Mouse (Mus musculus) small intestine, adult 2 months (tissue): ENCODE data around the gene Phf3. TPM values are rescaled to one million over a fixed set of nuclear protein-coding genes. Genes with fewer than 3 reads are reported as not detected.

Experiments
- H3K27ac ChIP-seq: fragments of 200-500 bp; 2 replicates; pipeline ENCODE4 v1.5.1; 2012; ENCODE audit warnings: low read depth, low read length, control low read depth, inconsistent platforms; ENCODE audit not compliant: insufficient read depth
- H3K27me3 ChIP-seq: fragments of 200-500 bp; 2 replicates; pipeline ENCODE4 v1.6.1; 2012; ENCODE audit warnings: mild to moderate bottlenecking, moderate library complexity, low read length, inconsistent platforms; ENCODE audit not compliant: control insufficient read depth, insufficient read depth
- H3K36me3 ChIP-seq: fragments of 200-500 bp; 2 replicates; pipeline ENCODE4 v1.6.1; 2012; ENCODE audit warnings: mild to moderate bottlenecking, low read length, control low read depth, inconsistent platforms; ENCODE audit not compliant: control insufficient read depth, insufficient read depth
- H3K4me1 ChIP-seq: fragments of 200-500 bp; 2 replicates; pipeline ENCODE4 v1.6.1; 2012; ENCODE audit warnings: low read length, inconsistent platforms, mixed read lengths; ENCODE audit not compliant: control insufficient read depth, insufficient read depth, insufficient read length
- H3K4me3 ChIP-seq: fragments of 200-500 bp; 2 replicates; pipeline ENCODE4 v1.5.1; 2012; ENCODE audit warnings: low read depth, mild to moderate bottlenecking, control low read depth, inconsistent platforms, low read length, moderate library complexity
- CTCF ChIP-seq: fragments of 200-500 bp; IDR thresholded peaks from 2 replicates; pipeline ENCODE4 v1.5.1; 2012; ENCODE audit warnings: low read depth, mild to moderate bottlenecking, control low read depth, inconsistent platforms, low read length, moderate library complexity, mixed read lengths; ENCODE audit not compliant: insufficient replicate concordance, insufficient read length; ENCODE audit errors: extremely low read depth
- POLR2A ChIP-seq: fragments of 200-500 bp; IDR thresholded peaks from 2 replicates; pipeline ENCODE4 v1.6.1; 2012; ENCODE audit warnings: low read depth, mild to moderate bottlenecking, control low read depth, inconsistent platforms, low read length, moderate library complexity
- WGBS: fragments of 180-500 bp; shearing (Covaris S2); methylation state at CpG from one replicate; pipeline ENCODE4 v1.1.7; 2018; 5-methylcytosine and 5-hydroxymethylcytosine counted together
- polyA plus RNA-seq: library from polyadenylated mRNA; depleted of rRNA; stranded (reverse); fragments of >200 nt; gene quantifications from 2 replicates; pipeline ENCODE4 v1.2.3, GENCODE M21; 2012; rRNA removed

Gene Phf3
- 12.0 and 36.1 TPM in 2 replicates for polyA plus RNA-seq

DNA sequence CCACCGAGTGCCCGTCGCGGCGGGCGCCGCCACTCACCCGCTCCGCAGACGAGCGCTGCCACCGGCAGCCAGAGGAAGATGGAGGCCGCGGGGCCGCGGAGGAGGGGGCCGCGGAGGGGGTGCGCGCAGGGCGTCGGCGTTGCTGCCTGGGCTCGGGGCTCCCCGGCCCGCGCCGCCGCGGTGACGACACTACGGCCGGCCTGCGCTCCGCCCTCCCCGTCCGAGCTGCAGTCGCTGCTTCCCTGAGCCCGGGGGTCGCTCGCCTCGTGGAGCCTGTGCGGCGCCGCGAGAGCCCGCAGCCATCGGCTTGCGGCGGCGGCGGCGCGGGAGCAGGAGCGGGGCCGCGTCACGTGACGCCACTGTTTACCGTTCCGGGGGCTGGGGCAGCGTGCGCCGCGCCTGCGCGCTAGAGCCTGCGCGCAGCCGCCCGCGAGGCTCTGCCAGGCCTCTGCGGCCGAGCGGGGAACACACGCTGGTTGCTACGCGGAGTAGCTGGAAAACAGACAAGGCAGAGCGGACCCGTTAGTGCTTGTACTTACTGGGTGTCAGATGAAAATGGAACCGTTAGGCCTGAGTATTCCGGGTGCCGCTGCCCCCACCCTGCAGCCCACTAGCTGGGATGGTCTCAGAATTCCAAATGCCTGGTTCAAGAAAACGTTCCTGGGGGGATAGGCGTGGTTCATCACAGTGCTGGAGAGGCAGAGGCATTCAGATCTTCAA, at the start of gene Phf3:
Gene Phf3, minus strand, starts transcription at position 381 of the 720 bp plus-strand sequence.
- H3K4me1 ChIP-seq: no peaks in the 10 kb centered on the region
- TF ChIP-seq CTCF (no peak), POLR2A (peak; percentile 46; the same call in 1 of the 2 replicates)
- H3K27me3 ChIP-seq: no peaks in the 10 kb centered on the region
- peak within 1 kb of the TSS; percentile 81 for H3K27ac ChIP-seq
- H3K36me3 ChIP-seq: no peaks in the 10 kb centered on the region
- WGBS: under 1% methylated on average over 84 of the region's 85 CpGs
- peak within 1 kb of the TSS; percentile 95 for H3K4me3 ChIP-seq

- Histone ChIP-seq H3K4me3 (no peak overlapping the region), H3K4me1 (no peaks in the 10 kb centered on the region), H3K27me3 (no peaks in the 10 kb centered on the region), H3K36me3 (no peaks in the 10 kb centered on the region), H3K27ac (no peak overlapping the region)
- TF ChIP-seq CTCF (no peak), POLR2A (no peak)
- WGBS: 93% methylated on average over 3 of the region's 3 CpGs
Observed at GRCm38 (mm10) chr1:30922237-30922636, 48.5 kb upstream of the Phf3 start.

DNA sequence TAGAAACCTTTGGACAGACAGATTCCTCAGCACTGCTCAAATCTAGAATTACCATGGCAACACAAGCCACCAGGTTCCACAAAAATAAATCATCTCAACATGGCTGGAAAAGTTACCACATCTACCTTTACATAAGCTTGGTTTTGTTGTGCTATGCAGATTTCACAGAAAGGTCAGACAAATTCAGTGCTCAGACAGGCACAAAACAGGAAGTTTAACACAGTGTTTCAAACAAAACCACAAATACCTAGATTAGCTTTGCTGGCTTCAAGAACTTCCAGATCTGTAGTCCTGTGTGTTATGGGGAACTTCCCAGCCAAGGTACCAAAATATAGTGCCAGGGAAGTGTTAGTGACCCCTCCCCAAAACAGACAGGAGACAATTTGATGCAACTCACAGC, 47.5 kb upstream of the Phf3 start:
- Histone ChIP-seq H3K36me3 (no peaks in the 10 kb centered on the region), H3K27me3 (no peaks in the 10 kb centered on the region), H3K4me3 (no peak overlapping the region), H3K4me1 (no peaks in the 10 kb centered on the region), H3K27ac (no peak overlapping the region)
- TF ChIP-seq POLR2A (no peak), CTCF (no peak)

DNA sequence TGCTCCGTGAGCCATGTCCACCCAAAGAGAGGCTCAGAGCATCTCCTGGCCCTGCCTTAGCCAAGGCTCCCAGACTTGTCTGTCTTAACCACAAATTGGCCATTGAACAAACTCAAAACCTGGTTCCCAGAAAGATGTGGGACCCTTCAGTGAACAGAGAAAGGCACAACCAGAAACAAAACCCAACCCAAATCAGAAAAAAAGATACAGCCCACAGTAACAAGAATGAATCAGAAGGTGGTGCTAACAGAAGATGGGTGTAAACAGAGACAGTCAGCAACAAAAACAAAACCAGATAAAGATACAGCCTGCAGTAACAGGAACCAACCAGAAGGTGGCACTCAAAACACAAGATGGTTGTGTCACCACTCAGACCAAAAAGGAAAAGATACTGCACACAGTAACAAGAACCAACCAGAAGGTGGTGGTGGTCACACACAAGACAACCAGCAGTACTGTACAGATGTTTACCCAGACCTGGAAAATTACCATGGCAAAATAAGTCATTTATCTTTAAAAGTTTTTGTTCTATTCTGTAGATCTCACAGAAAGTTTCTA, 47.0 kb upstream of the Phf3 start:
- WGBS: 88% methylated on average over 1 of the region's 1 CpGs
- Histone ChIP-seq H3K27me3 (no peaks in the 10 kb centered on the region), H3K4me3 (no peak overlapping the region), H3K36me3 (no peaks in the 10 kb centered on the region), H3K4me1 (no peaks in the 10 kb centered on the region), H3K27ac (no peak overlapping the region)
- no peak for TF ChIP-seq POLR2A
- no peak for TF ChIP-seq CTCF

GRCm38 (mm10) chr1:30910172-30910571, 36.5 kb upstream of the Phf3 start:
- Histone ChIP-seq H3K36me3 (no peaks in the 10 kb centered on the region), H3K27ac (no peak overlapping the region), H3K27me3 (no peaks in the 10 kb centered on the region), H3K4me1 (no peaks in the 10 kb centered on the region), H3K4me3 (no peak overlapping the region)
- 54% methylated on average over 3 of the region's 3 CpGs for WGBS
- TF ChIP-seq CTCF: no peak
- TF ChIP-seq POLR2A: no peak

DNA sequence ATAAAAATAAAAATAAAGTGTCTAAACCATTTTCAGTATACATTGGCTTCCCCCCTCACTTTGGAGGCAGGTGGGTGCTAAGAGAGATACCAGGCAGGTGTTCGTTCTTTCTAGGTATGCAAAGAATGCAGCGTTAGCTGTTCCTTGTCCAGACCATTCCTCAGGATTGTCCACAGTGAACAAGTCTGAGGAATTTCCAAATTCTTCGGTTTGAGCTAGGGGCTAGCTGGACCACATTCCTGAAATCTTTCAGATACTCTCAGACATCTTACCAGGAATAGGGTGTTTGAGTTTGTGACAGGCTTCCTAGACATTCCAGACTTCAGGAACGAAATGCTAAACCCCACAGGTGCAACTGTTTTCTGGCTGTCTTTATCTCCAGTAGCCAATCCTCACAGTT, 35.1 kb upstream of the Phf3 start:
- Histone ChIP-seq H3K27me3 (no peaks in the 10 kb centered on the region), H3K36me3 (no peaks in the 10 kb centered on the region), H3K27ac (no peak overlapping the region), H3K4me1 (no peaks in the 10 kb centered on the region), H3K4me3 (no peak overlapping the region)
- no peak for TF ChIP-seq CTCF
- TF ChIP-seq POLR2A: no peak
- WGBS: 50% methylated on average over 4 of the region's 4 CpGs

- no peak for TF ChIP-seq CTCF
- TF ChIP-seq POLR2A: no peak
- Histone ChIP-seq H3K27me3 (no peaks in the 10 kb centered on the region), H3K4me1 (no peaks in the 10 kb centered on the region), H3K4me3 (no peak overlapping the region), H3K27ac (no peak overlapping the region), H3K36me3 (no peaks in the 10 kb centered on the region)
- 85% methylated on average over 3 of the region's 3 CpGs for WGBS
Observed at GRCm38 (mm10) chr1:30903480-30904218, 29.9 kb upstream of the Phf3 start.
